Mouse (Mus musculus): ENCODE measurements around the gene Hif1an.
A peak's percentile ranks its signal among the peaks of the same experiment; 100 is the strongest.

Hif1an gene

DNA sequence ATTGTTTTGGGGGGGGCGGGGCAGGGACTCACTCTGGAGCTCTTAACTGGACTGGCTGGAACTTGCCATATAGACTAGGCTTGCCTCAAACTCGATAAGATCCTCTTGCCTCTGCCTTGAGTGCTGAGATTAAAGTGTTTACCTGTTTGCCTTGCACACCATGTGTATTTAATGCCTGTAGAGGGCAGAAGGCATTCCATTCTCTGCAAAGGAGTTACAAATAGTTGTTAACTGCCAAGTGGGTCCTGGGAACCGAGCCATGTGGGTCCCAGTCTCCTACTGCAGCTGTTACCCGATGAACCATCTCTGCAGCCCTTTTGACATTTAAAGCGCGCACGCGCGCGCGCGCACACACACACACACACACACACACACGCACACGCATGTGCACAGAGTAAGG is 1.4 kb downstream of the Hif1an start:
- no peak for DNase-seq (ENCODE audit: low spot score in 2 of 2)

DNA sequence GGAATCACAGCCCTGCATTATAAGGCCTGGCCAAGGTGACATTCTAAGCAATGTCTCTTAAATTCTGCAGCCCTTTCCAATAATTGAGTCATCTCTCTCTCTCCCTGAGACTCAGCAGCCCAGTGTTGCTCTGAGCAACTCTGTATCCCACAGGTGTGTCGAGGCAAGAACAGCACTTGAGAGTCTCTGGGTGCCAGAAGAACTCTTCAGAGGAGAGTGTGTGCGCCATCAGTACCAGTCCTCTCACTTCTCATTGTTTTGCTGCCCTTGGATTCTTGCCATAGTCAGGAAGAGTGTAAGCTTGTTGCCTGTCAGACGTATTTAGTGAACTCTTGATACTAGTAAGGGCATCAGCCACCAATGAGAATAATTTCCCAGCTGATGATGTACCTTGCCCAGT is 5.1 kb downstream of the Hif1an start:
- DNase-seq (ENCODE audit: low spot score in 2 of 2) = no peak

DNA sequence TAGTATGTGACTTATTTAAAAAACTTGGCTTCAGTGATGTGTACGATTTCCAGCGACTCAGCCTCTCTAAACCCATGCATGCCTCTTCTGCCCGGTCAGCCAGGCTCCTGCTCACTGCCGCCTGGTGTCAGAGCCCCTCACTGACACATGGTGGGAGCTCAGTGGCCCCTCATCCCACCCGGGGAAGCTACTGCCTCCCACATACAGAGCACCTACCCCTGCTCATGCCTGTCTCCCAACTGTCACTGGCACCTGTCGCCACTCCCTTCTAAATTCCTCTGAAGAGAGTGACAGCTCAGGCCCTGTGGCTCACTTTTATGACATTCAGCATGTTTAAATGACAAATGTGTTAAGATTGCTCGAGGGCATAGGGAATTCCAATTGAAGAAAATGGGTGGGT is 13.6 kb downstream of the Hif1an start:
- DNase-seq (ENCODE audit: low spot score in 2 of 2) = no peak

DNA sequence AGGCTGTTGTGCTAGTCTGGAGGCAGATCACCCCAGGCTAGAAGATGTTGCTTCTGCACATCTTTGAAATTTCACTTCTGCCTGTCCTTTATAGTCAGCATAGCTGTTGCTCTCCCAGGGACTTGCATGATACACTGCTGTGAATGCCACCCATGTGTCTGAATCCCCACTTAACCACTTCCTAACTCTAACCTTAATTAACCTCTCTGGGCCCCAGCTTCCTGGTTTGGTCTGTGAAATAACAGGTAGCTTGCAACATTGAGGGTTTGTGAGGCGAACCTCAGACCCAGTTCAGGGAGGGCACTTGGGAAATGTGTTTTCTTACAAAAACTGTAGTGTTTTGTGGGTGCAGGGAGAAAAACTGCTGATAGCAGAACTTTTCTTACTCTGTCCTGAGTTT is 15.4 kb downstream of the Hif1an start:
- DNase-seq (ENCODE audit: low spot score in 2 of 2) = peak; percentile 28 to 39

DNA sequence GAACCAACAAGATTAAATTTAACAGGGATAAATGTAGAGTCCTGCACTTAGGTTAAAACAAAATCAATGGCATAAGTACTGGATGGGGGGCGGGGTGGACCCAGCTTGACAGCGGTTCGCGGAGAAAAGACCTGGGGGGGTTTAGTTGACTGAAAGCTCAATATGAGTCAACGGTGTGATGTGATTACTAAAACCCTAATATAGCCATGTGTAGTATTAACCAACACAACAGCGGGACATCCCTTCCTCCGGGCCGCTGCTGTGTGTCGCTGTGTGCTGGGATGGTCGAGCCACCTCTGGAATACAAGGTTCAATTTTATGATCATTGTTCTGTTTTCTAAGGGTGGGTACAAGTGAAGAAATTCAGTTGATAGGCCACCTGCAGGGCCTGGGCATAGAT is 19.5 kb downstream of the Hif1an start:
- no peak for DNase-seq (ENCODE audit: low spot score in 2 of 2)

DNA sequence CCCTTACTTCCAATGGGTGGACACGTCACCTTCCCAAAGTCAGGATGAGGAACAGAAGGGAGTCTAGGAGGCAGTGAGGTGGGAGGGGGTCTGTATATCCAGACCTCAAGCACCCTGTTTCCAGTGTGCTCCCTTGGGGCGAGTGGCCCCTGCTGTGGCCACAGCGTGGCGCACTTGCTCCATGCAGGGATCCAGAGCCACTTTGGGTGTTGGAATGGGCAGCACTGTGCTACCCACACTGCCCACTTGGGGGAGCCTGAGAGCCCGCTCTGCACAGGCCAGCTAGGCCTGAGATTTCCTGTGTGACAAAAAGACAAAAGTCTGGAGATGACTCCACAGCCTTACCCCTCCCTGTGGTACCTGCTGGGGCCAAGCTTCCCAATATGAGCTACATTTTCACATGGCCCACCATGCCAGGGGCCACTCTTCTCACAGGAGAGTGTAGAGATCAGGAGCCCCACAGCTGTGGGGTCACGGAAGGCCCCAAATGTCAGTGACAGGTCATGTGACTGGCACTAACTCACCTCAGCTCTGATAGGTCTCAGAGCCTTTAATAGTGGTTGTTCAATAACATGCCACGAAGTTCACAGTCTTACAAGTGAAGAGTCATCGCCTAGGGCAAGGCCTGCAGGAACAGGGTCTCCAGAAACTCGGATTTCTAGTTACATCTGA is 20.1 kb downstream of the Hif1an start:
- DNase-seq (ENCODE audit: low spot score in 2 of 2) = peak; percentile 80 to 81

DNA sequence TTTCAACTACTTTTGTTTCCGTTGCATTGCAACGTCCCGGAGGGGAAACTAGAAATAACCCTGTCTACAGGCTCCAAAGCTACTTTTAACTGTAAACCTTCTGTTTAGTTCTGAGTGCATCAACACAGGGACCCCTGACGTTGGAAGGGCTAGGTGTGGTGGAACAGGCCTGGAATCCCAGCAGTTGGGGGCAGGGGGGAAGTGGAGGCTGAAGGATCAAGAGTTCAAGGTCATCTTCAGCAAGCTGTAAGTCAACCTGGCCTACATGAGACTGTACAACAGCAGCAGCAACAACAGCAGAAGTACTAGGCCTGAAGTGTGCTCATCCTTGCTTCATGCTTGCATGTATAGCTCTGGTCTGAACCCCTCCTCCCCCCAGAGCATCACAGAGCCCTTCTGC is 25.4 kb downstream of the Hif1an start:
- DNase-seq (ENCODE audit: low spot score in 2 of 2) = no peak

DNA sequence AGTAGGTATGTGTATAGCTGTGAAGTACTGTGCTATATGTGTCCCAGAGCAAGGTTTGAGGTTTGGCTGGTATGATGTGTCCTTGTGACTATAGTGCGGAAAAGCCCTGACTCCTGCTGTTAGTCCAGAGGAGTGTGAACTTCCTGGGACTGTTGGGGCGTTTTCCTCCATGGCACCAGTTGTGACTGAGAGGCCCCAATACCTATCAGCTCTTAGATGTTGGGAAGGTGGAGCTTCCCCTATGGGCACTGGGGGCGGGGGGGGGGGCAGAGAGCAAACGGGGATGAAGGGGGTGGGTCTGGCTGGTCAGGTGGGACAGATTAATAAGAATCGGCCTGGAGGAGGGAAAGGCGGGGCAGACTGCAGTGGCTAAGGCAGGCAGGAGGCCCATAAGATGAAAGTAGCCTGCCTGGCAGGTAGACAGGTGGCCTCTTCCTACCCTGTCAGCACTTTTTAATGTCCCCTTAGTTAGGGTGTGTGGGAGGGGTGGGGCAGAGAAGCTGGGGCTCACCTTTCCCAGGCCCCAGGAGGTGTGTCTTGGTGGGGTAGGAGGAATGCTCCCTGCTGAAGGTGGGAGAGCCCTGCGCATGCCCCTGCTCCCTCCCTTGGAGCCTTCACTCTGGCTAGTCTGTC is 27.1 kb downstream of the Hif1an start:
- DNase-seq (ENCODE audit: low spot score in 2 of 2) = no peak

DNA sequence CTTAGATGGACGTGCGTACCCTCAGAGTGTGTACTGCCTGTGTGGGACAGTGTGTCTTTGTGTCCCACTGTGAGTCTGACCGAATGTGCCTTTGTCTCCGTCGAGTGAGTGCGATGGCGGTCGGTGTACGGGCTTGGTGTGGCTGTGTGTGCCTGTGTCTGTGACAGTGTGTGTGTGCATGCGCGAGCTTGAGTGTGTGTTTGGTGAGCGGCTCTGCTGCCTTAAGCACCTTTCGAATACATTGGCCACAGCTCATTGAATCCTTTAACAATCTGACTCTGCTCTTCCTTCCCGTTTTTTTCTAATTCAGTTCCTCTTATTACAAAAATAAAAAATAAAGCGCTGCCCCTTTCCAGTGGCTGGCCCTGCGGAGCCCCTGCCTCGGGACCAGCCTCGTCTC is 28.3 kb downstream of the Hif1an start:
- peak; percentile 37 to 51 for DNase-seq (ENCODE audit: low spot score in 2 of 2)

DNA sequence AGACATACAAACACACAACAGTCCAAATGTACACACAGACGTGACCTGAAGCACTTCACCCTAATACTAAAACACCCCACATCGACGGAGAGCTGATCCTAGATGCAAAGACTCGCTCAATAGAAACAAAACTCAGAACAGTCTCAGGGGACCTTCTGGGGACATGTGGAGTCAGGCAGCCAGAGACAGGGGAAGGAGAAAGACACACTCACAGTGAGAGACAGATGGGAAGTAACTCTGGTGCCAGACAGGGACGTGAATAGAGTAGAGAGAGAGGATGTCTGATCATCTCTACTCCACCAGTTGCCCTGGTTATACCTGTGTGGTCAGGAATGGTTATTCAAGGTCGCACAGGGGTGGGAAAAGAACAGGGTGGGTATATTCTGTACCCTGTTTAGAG is 29.0 kb downstream of the Hif1an start:
- no peak for DNase-seq (ENCODE audit: low spot score in 2 of 2)

DNA sequence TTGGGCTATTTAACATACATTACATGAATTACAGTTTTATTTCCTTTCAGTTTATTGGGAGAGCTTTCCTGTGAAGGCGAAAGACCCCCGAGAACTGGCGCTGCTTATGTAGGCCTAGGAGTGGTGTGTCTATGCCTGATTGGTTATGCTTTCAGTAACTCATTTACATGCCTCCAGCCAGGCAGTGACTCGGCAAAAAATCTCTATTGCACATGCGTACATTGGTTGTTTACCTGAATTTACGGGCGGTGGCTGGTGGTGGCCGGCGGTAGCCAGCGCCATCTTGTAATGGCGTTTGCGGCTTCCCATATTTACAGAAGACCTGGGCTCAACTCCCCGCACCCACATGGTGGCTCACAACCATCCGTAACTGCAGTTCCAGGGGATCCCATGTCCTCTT is 31.5 kb downstream of the Hif1an start:
- no peak for DNase-seq (ENCODE audit: low spot score in 2 of 2)

DNA sequence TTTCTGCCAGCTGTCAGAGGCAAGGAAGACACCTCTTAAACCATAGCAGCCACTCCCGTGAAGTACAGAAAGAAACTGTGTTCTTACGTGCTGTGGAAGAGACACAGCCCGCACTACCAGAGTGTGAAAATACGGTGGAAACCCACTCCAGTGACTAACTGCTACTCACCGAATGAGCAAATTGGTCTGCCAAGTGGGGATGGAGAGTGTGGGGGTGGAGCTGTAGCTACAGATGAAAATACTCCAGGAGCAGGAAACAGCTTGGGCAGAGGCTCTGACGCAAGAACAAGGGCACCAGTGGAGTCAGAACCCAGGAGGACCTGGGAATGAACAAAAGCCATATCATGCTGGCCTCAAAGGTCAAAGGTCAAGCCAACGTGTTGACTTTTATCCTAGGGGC is 55.5 kb downstream of the Hif1an start:
- no peak for DNase-seq (ENCODE audit: low spot score in 2 of 2)

Measured in spleen, postnatal 36 days (tissue).